In the genomic region with DNA sequence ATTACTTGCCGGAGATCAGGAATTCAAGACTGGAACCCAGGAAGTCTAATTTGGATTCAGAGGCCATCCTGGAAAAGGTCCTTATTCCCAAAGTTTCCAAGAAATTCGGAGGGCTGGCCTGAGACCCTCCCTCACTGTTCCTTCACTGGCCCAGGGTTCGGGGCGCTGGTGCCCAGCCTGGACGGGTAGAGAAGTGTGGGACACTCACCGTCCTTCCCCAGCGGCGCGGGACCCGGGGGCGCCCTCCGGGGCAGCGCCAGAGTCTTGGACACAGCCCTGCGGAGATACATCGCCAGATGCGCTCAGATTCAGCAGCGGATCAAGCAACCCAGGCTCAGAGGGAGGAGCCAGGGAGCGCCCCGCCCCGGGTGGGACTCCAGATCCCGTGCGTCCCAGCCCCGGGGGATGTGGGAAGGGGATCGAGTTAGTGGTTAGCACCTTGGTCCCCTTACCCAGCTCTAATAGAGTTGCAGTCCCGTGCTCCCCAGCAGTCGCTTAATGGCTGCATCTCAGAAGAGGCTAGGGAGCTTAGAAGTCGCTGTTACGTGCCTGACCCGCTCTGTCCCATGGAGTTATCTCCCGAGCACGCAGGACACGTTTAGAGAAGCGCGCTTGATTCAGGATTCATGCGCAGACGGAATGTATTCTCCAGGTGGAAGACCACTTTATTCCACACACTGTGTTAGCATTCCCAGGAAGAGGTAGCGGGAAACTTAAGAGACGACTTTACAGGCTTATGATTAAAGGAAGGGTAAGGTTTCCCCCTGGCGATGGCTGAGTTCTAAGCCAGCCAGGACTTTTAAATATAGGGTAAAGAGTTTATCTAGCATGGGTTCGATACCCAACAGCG, we compare ENCODE assay signal across 8 mouse cellular contexts. TPM values are rescaled to one million over a fixed set of nuclear protein-coding genes. Genes with fewer than 3 reads are reported as not detected.
DNase-seq lines count a peak whose midpoint lies in the region; ATAC-seq and TF ChIP-seq lines count a peak whose summit lies in the region.

Gene Mgarp (minus strand): TSS at position 520 of the 850 bp plus-strand sequence.

- H3K4me1 ChIP-seq in heart, embryonic 15.5 days (replicated peaks), result peaks cover 13% of the 10 kb centered on the region
- peaks cover 36% of the 10 kb centered on the region for H3K4me1 ChIP-seq in megakaryocyte, embryonic 14.5 days
- H3K4me1 ChIP-seq in small intestine, adult 2 months (ENCODE audit: control insufficient read depth, insufficient read depth, insufficient read length, low read length), result peaks cover 2% of the 10 kb centered on the region; the same call in 1 of the 2 replicates

- peak within 1 kb of the TSS; percentile 61 for H3K9ac ChIP-seq in heart, embryonic 15.5 days

- TF ChIP-seq POLR2A in small intestine, adult 2 months (IDR thresholded peaks at IDR 0.05; ENCODE audit: low read depth, low read length), result no peak

- peak; percentile 75 for ATAC-seq in erythroblast, adult 5-6 weeks (replicated peaks; ENCODE audit: low FRiP score, poor library complexity, severe bottlenecking)
- ATAC-seq in heart, embryonic 15.5 days (replicated peaks; ENCODE audit: insufficient number of reproducible peaks, insufficient read depth, low FRiP score, low read depth), result peak; percentile 79

- DNase-seq in CD8-positive naive resting alpha-beta T cell, adult 2 months (ENCODE audit: low read depth in 2 of 2, low spot score in 2 of 2), result peak; percentile 44 to 53
- DNase-seq in adrenal gland, adult 8-10 months, result peak; percentile 83
- DNase-seq in kidney, postnatal 14 days, result peak; percentile 75
- no peak for DNase-seq in frontal cortex, postnatal 36 days (ENCODE audit: low spot score in 2 of 2)

- H3K27ac ChIP-seq in heart, embryonic 15.5 days, result 0 out of 2 replicates have a peak within 1 kb of the TSS, but pooled peaks have one; percentile 2
- no peak within 1 kb of the TSS for H3K27ac ChIP-seq in small intestine, adult 2 months (ENCODE audit: insufficient read depth, low read depth, low read length)

- no peaks in the 10 kb centered on the region for H3K36me3 ChIP-seq in heart, embryonic 15.5 days
- no peaks in the 10 kb centered on the region for H3K36me3 ChIP-seq in megakaryocyte, embryonic 14.5 days (replicated peaks; ENCODE audit: low read length)
- H3K36me3 ChIP-seq in small intestine, adult 2 months (ENCODE audit: control insufficient read depth, insufficient read depth, low read length), result no peaks in the 10 kb centered on the region

- WGBS in heart, embryonic 15.5 days, result 2% methylated on average over 41 of the region's 41 CpGs
- WGBS in small intestine, adult 2 months, result 4% methylated on average over 41 of the region's 41 CpGs

- H3K9me3 ChIP-seq in heart, embryonic 15.5 days (replicated peaks), result no peaks in the 10 kb centered on the region
- H3K9me3 ChIP-seq in megakaryocyte, embryonic 14.5 days, result no peaks in the 10 kb centered on the region

- no peak; the same call in 1 of the 2 replicates for TF ChIP-seq CTCF in small intestine, adult 2 months (IDR thresholded peaks at IDR 0.05; ENCODE audit: extremely low read depth, insufficient read length, insufficient replicate concordance, low read depth, low read length)

- H3K27me3 ChIP-seq in heart, embryonic 15.5 days, result peaks cover 14% of the 10 kb centered on the region; the same call in 1 of the 2 replicates
- peaks cover 20% of the 10 kb centered on the region for H3K27me3 ChIP-seq in megakaryocyte, embryonic 14.5 days (replicated peaks)
- H3K27me3 ChIP-seq in small intestine, adult 2 months (ENCODE audit: control insufficient read depth, insufficient read depth, low read length), result 0 out of 2 replicates have a peak, but pooled peaks cover 7% of the 10 kb centered on the region

- H3K4me3 ChIP-seq in heart, embryonic 15.5 days, result peak within 1 kb of the TSS; percentile 58
- H3K4me3 ChIP-seq in megakaryocyte, embryonic 14.5 days (replicated peaks), result peak within 1 kb of the TSS; percentile 92
- peak within 1 kb of the TSS; percentile 69 for H3K4me3 ChIP-seq in small intestine, adult 2 months (ENCODE audit: low read depth, low read length)

- H3K4me2 ChIP-seq in heart, embryonic 15.5 days, result peak within 1 kb of the TSS; percentile 91

RNA-seq across cellular contexts. Expression of gene Mgarp, which starts in this region (rescaled TPM):
- total RNA-seq in adrenal gland, adult 8-10 months (2022), result 1,000 to 10,000 TPM in 3 of 4 experiments, 100 to 1,000 TPM in 1; 688 to 1,713 (median 1,219) TPM
- not detected in 2 replicates for total RNA-seq in erythroblast, adult 5-6 weeks (2015; ENCODE audit: low replicate concordance)
- 0.56 TPM in 1 of 2 replicates, not detected in the other for total RNA-seq in erythroblast, adult 5-6 weeks (2017; ENCODE audit: low replicate concordance)
- 6.9 and 9.5 TPM in 2 replicates for polyA plus RNA-seq in heart, embryonic 15.5 days (2015; fragmentation: Nextera tagmentation; extraction: Ambion mirVana)
- polyA plus RNA-seq in megakaryocyte, embryonic 14.5 days (2012; ENCODE audit: insufficient read depth, low replicate concordance), result 6.5 TPM in 1 of 2 replicates, not detected in the other
- 0.37 TPM in 1 of 2 replicates, not detected in the other for polyA plus RNA-seq in small intestine, adult 2 months (2012; rRNA removed)

Comparison
In these comparisons a context has a peak if more than half of its experiments do, and no peak if none do; other contexts are left out.
1. RNA of gene Mgarp (total RNA-seq): 688 to 1,713 TPM in adrenal gland, adult 8-10 months; 0.56 TPM in erythroblast, adult 5-6 weeks; every median in the first group is over 100 times any median in the second.
2. Peak in ATAC-seq in erythroblast, adult 5-6 weeks; RNA of the gene not detected or under 1 TPM.
3. DNase-seq: peak in CD8-positive naive resting alpha-beta T cell, adult 2 months (2 of 2), adrenal gland, adult 8-10 months (single experiment) and kidney, postnatal 14 days (single experiment); none in frontal cortex, postnatal 36 days (0 of 2).
4. Peak in every context shown above with its lines, with median percentiles within 50 percentile points of each other: H3K4me3 ChIP-seq.